Mouse (Mus musculus) heart, embryonic 13.5 days (tissue): Measurements from ENCODE around the gene Hint1. TPM values are rescaled to one million over a fixed set of nuclear protein-coding genes. Genes with fewer than 3 reads are reported as not detected.

ENCODE experiments used
- ATAC-seq: fragments of 200-750 bp; cut with Nextera tagmentation; 2 replicates; pipeline ENCODE4 v1.8.0; 2017; ENCODE audit warnings: moderate TSS enrichment; ENCODE audit not compliant: insufficient number of reproducible peaks, low FRiP score, low TSS enrichment; ENCODE audit errors: extremely low read depth
- H3K27ac ChIP-seq: fragments of 300-500 bp; sonication (generic); replicated peaks from 2 replicates; pipeline ENCODE4 v1.5.1; 2015; ENCODE audit warnings: moderate library complexity, mild to moderate bottlenecking, inconsistent platforms
- H3K27me3 ChIP-seq: fragments of 300-500 bp; sonication (generic); replicated peaks from 2 replicates; pipeline ENCODE4 v1.6.1; 2015; ENCODE audit warnings: mild to moderate bottlenecking, inconsistent platforms
- H3K36me3 ChIP-seq: fragments of 300-500 bp; sonication (generic); 2 replicates; pipeline ENCODE4 v1.6.1; 2015; ENCODE audit warnings: mild to moderate bottlenecking, inconsistent platforms
- H3K4me1 ChIP-seq: fragments of 300-500 bp; sonication (generic); 2 replicates; pipeline ENCODE4 v1.6.1; 2015; ENCODE audit warnings: inconsistent platforms
- H3K4me2 ChIP-seq: fragments of 300-500 bp; sonication (generic); 2 replicates; pipeline ENCODE4 v1.6.1; 2015; ENCODE audit warnings: inconsistent platforms, mild to moderate bottlenecking, moderate library complexity
- H3K4me3 ChIP-seq: fragments of 300-500 bp; sonication (generic); 2 replicates; pipeline ENCODE4 v1.5.1; 2015; ENCODE audit warnings: moderate library complexity, mild to moderate bottlenecking, inconsistent platforms
- H3K9ac ChIP-seq: fragments of 300-500 bp; sonication (generic); 2 replicates; pipeline ENCODE4 v1.6.1; 2015; ENCODE audit warnings: inconsistent platforms, mild to moderate bottlenecking, moderate library complexity
- H3K9me3 ChIP-seq: fragments of 300-500 bp; sonication (generic); 2 replicates; pipeline ENCODE4 v1.6.1; 2016; ENCODE audit warnings: inconsistent platforms
- WGBS: fragments of 180-500 bp; shearing (Covaris S2); methylation state at CpG from one replicate; pipeline ENCODE4 v1.1.7; 2015; ENCODE audit warnings: mixed read lengths; 5-methylcytosine and 5-hydroxymethylcytosine counted together
- polyA plus RNA-seq: library from polyadenylated mRNA; unstranded; fragments of >200 nt; fragmentation: Nextera tagmentation; extraction: Ambion mirVana; gene quantifications from 2 replicates; pipeline ENCODE4 v1.2.1, GENCODE M21; 2015

Gene Hint1
- polyA plus RNA-seq, 1 experiment from 2014 or later, result 637 TPM

- H3K27me3 ChIP-seq, result no peaks in the 10 kb centered on the region
- 79% methylated on average over 7 of the region's 7 CpGs for WGBS
- no peak for ATAC-seq
- H3K4me2 ChIP-seq, result no peak overlapping the region
- H3K4me3 ChIP-seq, result no peak overlapping the region
- H3K27ac ChIP-seq, result no peak overlapping the region
- H3K36me3 ChIP-seq, result peaks cover 99% of the 10 kb centered on the region
- H3K9me3 ChIP-seq, result no peaks in the 10 kb centered on the region
- H3K4me1 ChIP-seq, result peaks cover 3% of the 10 kb centered on the region; the same call in 1 of the 2 replicates
- no peak overlapping the region for H3K9ac ChIP-seq
These were observed 45.7 kb downstream of the Hint1 start for GRCm38 (mm10) chr11:54911671-54912502.

GRCm38 (mm10) chr11:54912503-54913316 is 46.5 kb downstream of the Hint1 start:
- H3K27ac ChIP-seq, result no peak overlapping the region
- H3K9me3 ChIP-seq, result no peaks in the 10 kb centered on the region
- H3K4me3 ChIP-seq, result no peak overlapping the region
- H3K4me1 ChIP-seq, result peaks cover 3% of the 10 kb centered on the region; the same call in 1 of the 2 replicates
- no peak overlapping the region for H3K9ac ChIP-seq
- H3K36me3 ChIP-seq, result peaks cover 99% of the 10 kb centered on the region
- WGBS, result 72% methylated on average over 9 of the region's 9 CpGs
- no peak overlapping the region for H3K4me2 ChIP-seq
- ATAC-seq, result no peak
- no peaks in the 10 kb centered on the region for H3K27me3 ChIP-seq

DNA sequence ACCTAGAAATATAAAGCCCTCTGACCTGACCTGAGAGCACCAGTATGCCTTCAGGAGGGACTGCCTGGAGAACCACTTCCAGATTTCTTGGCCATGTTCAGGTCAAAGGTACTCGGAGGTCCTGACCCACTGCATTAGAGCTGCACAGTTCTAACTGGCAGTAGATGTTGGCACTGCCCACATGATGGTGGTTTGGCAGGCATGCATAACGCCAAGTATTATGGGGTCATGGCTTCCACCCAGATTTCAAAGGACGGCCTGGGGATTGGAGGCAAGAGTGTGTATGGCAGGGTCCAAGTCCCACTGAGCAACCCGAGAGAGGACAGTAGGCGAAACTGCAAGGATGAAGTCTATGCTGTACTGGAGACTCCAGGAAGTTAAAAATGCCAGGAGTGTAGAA is 47.7 kb downstream of the Hint1 start:
- Histone ChIP-seq H3K9me3 (no peaks in the 10 kb centered on the region), H3K27me3 (no peaks in the 10 kb centered on the region), H3K9ac (no peak overlapping the region), H3K4me1 (peaks cover 3% of the 10 kb centered on the region; the same call in 1 of the 2 replicates), H3K27ac (no peak overlapping the region), H3K4me2 (no peak overlapping the region), H3K36me3 (peaks cover 99% of the 10 kb centered on the region), H3K4me3 (no peak overlapping the region)
- WGBS, result 87% methylated on average over 5 of the region's 5 CpGs
- ATAC-seq, result no peak

GRCm38 (mm10) chr11:54917461-54917860 is 51.3 kb downstream of the Hint1 start:
- Histone ChIP-seq H3K4me2 (no peak overlapping the region), H3K9me3 (no peaks in the 10 kb centered on the region), H3K27ac (no peak overlapping the region), H3K9ac (no peak overlapping the region), H3K4me3 (no peak overlapping the region), H3K36me3 (peaks cover 97% of the 10 kb centered on the region), H3K4me1 (peaks cover 26% of the 10 kb centered on the region), H3K27me3 (no peaks in the 10 kb centered on the region)
- ATAC-seq, result no peak
- 91% methylated on average over 7 of the region's 7 CpGs for WGBS

DNA sequence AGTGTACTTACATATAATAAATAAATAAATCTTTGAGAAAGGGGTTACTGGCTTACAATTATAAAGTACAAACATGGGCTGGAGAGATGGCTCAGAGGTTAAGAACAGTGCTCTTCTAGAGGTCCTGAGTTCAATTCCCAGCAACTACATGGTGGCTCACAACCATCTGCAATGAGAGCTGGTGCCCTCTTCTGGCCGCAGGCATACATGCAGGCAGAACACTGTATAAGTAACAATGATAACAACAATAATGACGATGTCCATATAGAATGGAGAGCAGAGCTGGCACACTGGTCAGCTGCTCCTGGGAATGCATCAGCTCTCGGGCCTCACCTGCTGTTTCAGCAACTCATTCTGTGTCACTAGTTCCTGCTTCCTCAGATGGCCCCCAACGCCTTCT is 52.1 kb downstream of the Hint1 start:
- Histone ChIP-seq H3K4me3 (no peak overlapping the region), H3K36me3 (peaks cover 97% of the 10 kb centered on the region), H3K9ac (no peak overlapping the region), H3K9me3 (no peaks in the 10 kb centered on the region), H3K4me2 (no peak overlapping the region), H3K27ac (no peak overlapping the region), H3K27me3 (no peaks in the 10 kb centered on the region), H3K4me1 (peaks cover 26% of the 10 kb centered on the region)
- 88% methylated on average over 4 of the region's 4 CpGs for WGBS
- ATAC-seq, result no peak

Other genes with a start within 250 kb of the Hint1 start
- gene Cdc42se2, start 78.7 kb upstream of the Hint1 start, polyA plus RNA-seq, result 56.0 and 57.8 TPM in 2 replicates
- gene Lyrm7, start 5.5 kb upstream of the Hint1 start, polyA plus RNA-seq, result 12.2 and 17.2 TPM in 2 replicates
- gene Gpx3, start 36.1 kb downstream of the Hint1 start, polyA plus RNA-seq, result 1,129 and 1,294 TPM in 2 replicates
- gene Tnip1, start 96.5 kb downstream of the Hint1 start, polyA plus RNA-seq, result 18.6 and 21.2 TPM in 2 replicates
- gene Anxa6, start 167.1 kb downstream of the Hint1 start, polyA plus RNA-seq, result 315 and 354 TPM in 2 replicates
- 18.8 and 20.8 TPM in 2 replicates for gene Ccdc69, start 211.7 kb downstream of the Hint1 start, polyA plus RNA-seq
- gene Gm2a, start 231.7 kb downstream of the Hint1 start, polyA plus RNA-seq, result 42.2 and 45.3 TPM in 2 replicates